Mouse (Mus musculus) CH12.LX (cell line): ENCODE data around the gene Gramd1b. TPM values are rescaled to one million over a fixed set of nuclear protein-coding genes. Genes with fewer than 3 reads are reported as not detected.

ENCODE experiments used
- DNase-seq: peaks from one replicate; pipeline ENCODE4 v3.0.0-alpha.2; 2013; ENCODE audit errors: extremely low read depth
- H3K27ac ChIP-seq: 2 replicates; pipeline ENCODE4 v1.5.1; 2012; ENCODE audit warnings: low read depth, mild to moderate bottlenecking, control low read depth, moderate library complexity; ENCODE audit not compliant: insufficient read depth
- H3K27me3 ChIP-seq: replicated peaks from 2 replicates; pipeline ENCODE3; 2012; ENCODE audit warnings: inconsistent platforms
- H3K36me3 ChIP-seq, 2 experiments: replicated peaks in 1 of 2; 2 replicates each; pipeline versions ENCODE3 to v1.6.1; 2012; ENCODE audit warnings: inconsistent platforms in 1 of 2, low read length in 1 of 2, mild to moderate bottlenecking in 1 of 2, mixed read lengths in 1 of 2, moderate library complexity in 1 of 2; ENCODE audit not compliant: control insufficient read depth in 1 of 2, insufficient read depth in 1 of 2
- H3K4me1 ChIP-seq, 2 experiments: 2 replicates each; pipeline ENCODE4 v1.6.1; 2012; ENCODE audit warnings: inconsistent platforms in 1 of 2, moderate library complexity in 1 of 2; ENCODE audit not compliant: insufficient read depth in 2 of 2, control insufficient read depth in 1 of 2
- H3K4me2 ChIP-seq: 2 replicates; pipeline ENCODE4 v1.6.1; 2012; ENCODE audit warnings: low read depth, mild to moderate bottlenecking, control low read depth; ENCODE audit not compliant: poor library complexity, insufficient read depth, severe bottlenecking
- H3K4me3 ChIP-seq, 3 experiments: fragments of 150-350 bp in 1 of 3; sonication (generic) in 1 of 3; replicated peaks in 1 of 3; 2 replicates each; pipeline versions ENCODE3 to v1.5.1; 2011 to 2012; ENCODE audit warnings: low read depth in 2 of 3, low read length in 2 of 3, mild to moderate bottlenecking in 2 of 3, moderate library complexity in 2 of 3, control low read depth in 1 of 3, improper control_type of control experiment in 1 of 3, inconsistent platforms in 1 of 3, mixed read lengths in 1 of 3; ENCODE audit not compliant: poor library complexity in 1 of 3
- H3K79me2 ChIP-seq: replicated peaks from 2 replicates; pipeline ENCODE4 v1.6.1; 2012; ENCODE audit warnings: mild to moderate bottlenecking, moderate library complexity; ENCODE audit not compliant: control insufficient read depth, poor library complexity, insufficient read depth, severe bottlenecking; ENCODE audit errors: extremely low read depth
- H3K9ac ChIP-seq: 2 replicates; pipeline ENCODE4 v1.6.1; 2012; ENCODE audit warnings: low read depth, mild to moderate bottlenecking, control low read depth, moderate library complexity; ENCODE audit not compliant: insufficient read depth
- H3K9me3 ChIP-seq: replicated peaks from 2 replicates; pipeline ENCODE3; 2012; ENCODE audit warnings: low read length, inconsistent platforms, mixed read lengths
- BHLHE40 ChIP-seq: IDR thresholded peaks from 2 replicates; pipeline ENCODE4 v1.6.1; 2011; ENCODE audit warnings: mild to moderate bottlenecking, low read depth, low read length, improper control_type of control experiment
- CHD1 ChIP-seq: IDR thresholded peaks from 2 replicates; pipeline ENCODE4 v1.6.1; 2012; ENCODE audit warnings: low read depth, low read length, improper control_type of control experiment, inconsistent platforms
- CHD2 ChIP-seq: IDR thresholded peaks from 2 replicates; pipeline ENCODE4 v1.6.1; 2011; ENCODE audit warnings: low read length, improper control_type of control experiment
- CTCF ChIP-seq, 2 experiments: IDR thresholded peaks in 1 of 2; conservative IDR thresholded peaks in 1 of 2; 2 replicates each; pipeline ENCODE4 v1.5.1; 2011 to 2012; ENCODE audit warnings: low read depth in 2 of 2, low read length in 2 of 2, improper control_type of control experiment in 1 of 2, inconsistent platforms in 1 of 2, mild to moderate bottlenecking in 1 of 2, moderate library complexity in 1 of 2
- E2F4 ChIP-seq: IDR thresholded peaks from 2 replicates; pipeline ENCODE4 v1.6.1; 2011; ENCODE audit warnings: low read depth, low read length, improper control_type of control experiment; ENCODE audit not compliant: insufficient replicate concordance
- ELF1 ChIP-seq: IDR thresholded peaks from 2 replicates; pipeline ENCODE4 v1.6.1; 2014; ENCODE audit warnings: low read depth, mild to moderate bottlenecking, inconsistent platforms, low read length, improper control_type of control experiment
- GABPA ChIP-seq: IDR thresholded peaks from 2 replicates; pipeline ENCODE4 v1.6.1; 2012; ENCODE audit warnings: low read depth, low read length, improper control_type of control experiment, inconsistent platforms; ENCODE audit not compliant: insufficient replicate concordance
- JUN ChIP-seq: IDR thresholded peaks from 2 replicates; pipeline ENCODE4 v1.6.1; 2011; ENCODE audit warnings: low read depth, mild to moderate bottlenecking, low read length, improper control_type of control experiment, moderate library complexity; ENCODE audit not compliant: insufficient read depth
- KAT2A ChIP-seq: IDR thresholded peaks from 2 replicates; pipeline ENCODE4 v1.6.1; 2012; ENCODE audit warnings: low read length, improper control_type of control experiment, inconsistent platforms; ENCODE audit not compliant: insufficient replicate concordance
- MAX ChIP-seq: IDR thresholded peaks from 2 replicates; pipeline ENCODE4 v1.6.1; 2011; ENCODE audit warnings: low read length, improper control_type of control experiment
- MAZ ChIP-seq: IDR thresholded peaks from 2 replicates; pipeline ENCODE4 v1.6.1; 2012; ENCODE audit warnings: low read depth, mild to moderate bottlenecking, inconsistent platforms, low read length, improper control_type of control experiment, moderate library complexity
- MEF2A ChIP-seq: IDR thresholded peaks from 2 replicates; pipeline ENCODE4 v1.6.1; 2014; ENCODE audit warnings: low read depth, mild to moderate bottlenecking, inconsistent platforms, low read length, improper control_type of control experiment, borderline replicate concordance
- PAX5 ChIP-seq: IDR thresholded peaks from 2 replicates; pipeline ENCODE4 v1.6.1; 2012; ENCODE audit warnings: low read length, inconsistent platforms, mixed read lengths
- POLR2A ChIP-seq: IDR thresholded peaks from 2 replicates; pipeline ENCODE4 v1.6.1; 2011; ENCODE audit warnings: low read depth, mild to moderate bottlenecking, improper control_type of control experiment, low read length
- RAD21 ChIP-seq: IDR thresholded peaks from 2 replicates; pipeline ENCODE4 v1.6.1; 2011; ENCODE audit warnings: low read depth, mild to moderate bottlenecking, low read length, improper control_type of control experiment, moderate library complexity
- RCOR1 ChIP-seq: conservative IDR thresholded peaks from 2 replicates; pipeline ENCODE4 v1.6.1; 2012; ENCODE audit warnings: low read depth, mild to moderate bottlenecking, inconsistent platforms, low read length, improper control_type of control experiment
- SMC3 ChIP-seq: IDR thresholded peaks from 2 replicates; pipeline ENCODE4 v1.6.1; 2011; ENCODE audit warnings: low read depth, low read length, improper control_type of control experiment
- TBP ChIP-seq: conservative IDR thresholded peaks from 2 replicates; pipeline ENCODE4 v1.6.1; 2011; ENCODE audit warnings: low read depth, low read length, improper control_type of control experiment
- UBTF ChIP-seq: IDR thresholded peaks from 2 replicates; pipeline ENCODE4 v1.6.1; 2012; ENCODE audit warnings: low read depth, mild to moderate bottlenecking, inconsistent platforms, low read length, improper control_type of control experiment, moderate library complexity
- USF1 ChIP-seq: IDR thresholded peaks from 2 replicates; pipeline ENCODE4 v1.6.1; 2014; ENCODE audit warnings: low read depth, mild to moderate bottlenecking, inconsistent platforms, low read length, improper control_type of control experiment
- USF2 ChIP-seq: conservative IDR thresholded peaks from 2 replicates; pipeline ENCODE4 v1.6.1; 2011; ENCODE audit warnings: low read depth, low read length, improper control_type of control experiment
- ZMIZ1 ChIP-seq: IDR thresholded peaks from 2 replicates; pipeline ENCODE4 v1.6.1; 2012; ENCODE audit warnings: low read depth, mild to moderate bottlenecking, inconsistent platforms, low read length, improper control_type of control experiment
- ZNF384 ChIP-seq: IDR thresholded peaks from 2 replicates; pipeline ENCODE4 v1.6.1; 2012; ENCODE audit warnings: low read depth, low read length, improper control_type of control experiment, inconsistent platforms
- dilution Hi-C: fragments of 300-500 bp; cut with MboI; formaldehyde crosslinking; loops from 2 replicates; pipeline ENCODE4 v1.14.3; 2020; ENCODE audit warnings: low sequenced_read_pairs; ENCODE audit not compliant: extremely low pct_unique_long_range_greater_than_20kb, extremely low pct_ligation_motif_present
- in situ Hi-C: fragments of 300-500 bp; cut with MboI; formaldehyde crosslinking; loops from 3 replicates; pipeline ENCODE4 v1.14.3; 2019; ENCODE audit warnings: low sequenced_read_pairs, low pct_ligation_motif_present, low pct_unique_long_range_greater_than_20kb, mixed read lengths
- polyA plus RNA-seq: library from polyadenylated mRNA; unstranded; fragments of >175 nt; gene quantifications from 2 replicates; pipeline ENCODE4 v1.2.1, GENCODE M21; 2012; ENCODE audit warnings: low read depth; ENCODE audit not compliant: insufficient read length
- total RNA-seq, 2 experiments: library from RNA; depleted of rRNA; stranded (reverse); fragments of 300-350 nt in 1 of 2; fragments of >200 nt in 1 of 2; gene quantifications; 2 replicates each; pipeline ENCODE4 v1.2.3; 2012 to 2014

The Gramd1b gene
- total and polyA plus RNA-seq, 3 experiments: 13.3 to 40.8 (median 16.7) TPM

DNA sequence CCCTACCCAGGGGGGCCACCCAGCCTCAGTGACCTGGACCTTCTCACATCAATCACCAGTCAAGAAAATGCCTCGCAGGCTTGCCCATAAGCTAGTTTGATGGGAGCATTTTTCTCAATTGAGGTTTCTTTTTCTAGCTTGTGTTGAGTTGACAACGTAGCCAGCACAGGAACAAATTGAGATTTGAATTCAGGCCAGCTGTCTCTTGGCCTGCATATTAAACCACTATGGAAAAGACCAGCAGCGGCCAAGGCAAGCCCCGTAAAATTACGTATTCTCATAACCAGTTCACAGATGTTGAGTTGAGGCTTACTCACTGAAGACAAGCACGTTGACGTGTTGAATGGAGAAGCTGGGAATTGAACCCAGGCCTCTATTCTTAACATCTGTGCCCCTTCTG, 248.2 kb downstream of the Gramd1b start:
- H3K9ac ChIP-seq: no peak overlapping the region
- H3K4me1 ChIP-seq: no peaks in the 10 kb centered on the region
- dilution Hi-C loops (no loop called here), in situ Hi-C loops (no loop called here)
- H3K4me3 ChIP-seq: no peak overlapping the region
- no peak overlapping the region for H3K4me2 ChIP-seq
- H3K27ac ChIP-seq: no peak overlapping the region
- no peaks in the 10 kb centered on the region for H3K9me3 ChIP-seq
- TF ChIP-seq ZNF384: no peak
- H3K27me3 ChIP-seq: no peaks in the 10 kb centered on the region
- H3K79me2 ChIP-seq: no peaks in the 10 kb centered on the region
- no peak for DNase-seq
- no peaks in the 10 kb centered on the region for H3K36me3 ChIP-seq

DNA sequence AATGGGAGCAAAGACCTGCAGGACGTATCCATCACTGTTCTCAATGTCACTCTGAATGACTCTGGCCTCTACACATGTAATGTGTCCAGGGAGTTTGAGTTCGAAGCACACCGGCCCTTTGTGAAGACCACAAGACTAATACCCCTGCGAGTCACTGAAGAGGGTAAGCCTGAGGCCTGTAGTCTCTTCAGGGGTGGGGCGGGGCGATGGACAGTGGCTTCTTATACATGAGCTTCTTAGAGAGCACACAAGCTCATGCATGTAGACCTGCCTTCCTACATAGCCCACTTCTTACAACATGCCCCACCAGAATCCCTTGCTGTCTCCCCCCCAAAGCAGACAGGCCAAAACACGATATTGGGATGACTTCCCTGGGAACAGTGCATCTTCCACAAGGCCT, 251.7 kb downstream of the Gramd1b start:
- H3K4me3 ChIP-seq: no peak overlapping the region
- in situ Hi-C loops (no loop called here), dilution Hi-C loops (no loop called here)
- H3K4me1 ChIP-seq: no peaks in the 10 kb centered on the region
- H3K27me3 ChIP-seq: no peaks in the 10 kb centered on the region
- H3K36me3 ChIP-seq: no peaks in the 10 kb centered on the region
- no peaks in the 10 kb centered on the region for H3K9me3 ChIP-seq
- DNase-seq: no peak
- H3K9ac ChIP-seq: no peak overlapping the region
- no peak overlapping the region for H3K27ac ChIP-seq
- H3K79me2 ChIP-seq: no peaks in the 10 kb centered on the region
- no peak for TF ChIP-seq SMC3
- TF ChIP-seq ZNF384: no peak
- no peak for TF ChIP-seq MAZ
- TF ChIP-seq ELF1: no peak
- TF ChIP-seq CHD1: no peak
- H3K4me2 ChIP-seq: no peak overlapping the region

DNA sequence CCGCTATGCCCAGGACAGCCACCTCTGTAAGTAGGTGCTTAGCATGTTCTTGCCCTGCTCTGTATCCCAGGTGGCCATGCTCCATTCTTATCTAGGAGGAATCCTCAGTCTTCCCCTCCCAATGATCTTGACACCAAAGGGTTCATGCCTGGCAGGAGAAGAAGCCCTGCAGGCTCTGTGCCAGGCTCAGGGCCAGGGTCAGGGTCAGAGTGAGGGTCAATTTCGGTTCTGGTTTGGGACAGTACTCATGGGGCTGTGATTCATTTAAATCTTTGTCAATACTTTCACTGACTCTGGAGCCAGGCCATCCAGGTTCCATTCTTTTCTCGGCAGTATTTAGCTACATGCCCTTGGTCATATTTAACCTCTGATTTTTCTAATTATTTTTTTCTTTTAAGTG, 253.5 kb downstream of the Gramd1b start:
- TF ChIP-seq MEF2A (no peak), ZMIZ1 (no peak), KAT2A (no peak), RCOR1 (no peak), UBTF (no peak), BHLHE40 (no peak), GABPA (no peak), JUN (no peak), USF2 (no peak), PAX5 (no peak), POLR2A (no peak), E2F4 (no peak), CHD2 (no peak), TBP (no peak), ELF1 (no peak), MAX (no peak), CTCF (conservative IDR thresholded peaks at IDR 0.05 in 1 of 2, IDR thresholded peaks at IDR 0.05 in 1 of 2; ENCODE audit: low read depth in 2 of 2, low read length in 2 of 2) (no peak), CHD1 (no peak), RAD21 (no peak), USF1 (no peak)
- H3K4me1 ChIP-seq: no peaks in the 10 kb centered on the region
- H3K4me2 ChIP-seq: no peak overlapping the region
- dilution Hi-C loops: no loop called here
- in situ Hi-C loops: no loop called here
- H3K27ac ChIP-seq: no peak overlapping the region
- no peak overlapping the region for H3K9ac ChIP-seq
- H3K4me3 ChIP-seq: no peak overlapping the region
- no peak for DNase-seq
- no peaks in the 10 kb centered on the region for H3K27me3 ChIP-seq
- H3K36me3 ChIP-seq: no peaks in the 10 kb centered on the region
- H3K9me3 ChIP-seq: no peaks in the 10 kb centered on the region
- H3K79me2 ChIP-seq: no peaks in the 10 kb centered on the region
